Mouse (Mus musculus) ES-Bruce4 (cell line): ENCODE results near the gene Irf8. TPM values are rescaled to one million over a fixed set of nuclear protein-coding genes. Genes with fewer than 3 reads are reported as not detected.
"Not testable (repeated sequence)": the region's sequence is repeated elsewhere in the genome, so short reads cannot be mapped to it uniquely, and the experiment has no call there.

ENCODE experiments used
- H3K27ac ChIP-seq: 2 replicates; pipeline ENCODE4 v1.5.1; 2012; ENCODE audit warnings: low read length, inconsistent platforms; ENCODE audit not compliant: insufficient read depth
- H3K27me3 ChIP-seq: 2 replicates; pipeline ENCODE4 v1.6.1; 2012; ENCODE audit warnings: mild to moderate bottlenecking, low read length, inconsistent platforms; ENCODE audit not compliant: control insufficient read depth, poor library complexity, insufficient read depth, severe bottlenecking
- H3K36me3 ChIP-seq: 2 replicates; pipeline ENCODE4 v1.6.1; 2012; ENCODE audit warnings: inconsistent platforms, mild to moderate bottlenecking, low read length, moderate library complexity; ENCODE audit not compliant: control insufficient read depth, poor library complexity, insufficient read depth, severe bottlenecking
- H3K4me1 ChIP-seq: one replicate; pipeline ENCODE4 v1.8.1; 2011; ENCODE audit warnings: low read length; ENCODE audit not compliant: control insufficient read depth, insufficient read depth
- H3K4me3 ChIP-seq: 2 replicates; pipeline ENCODE4 v1.5.1; 2011; ENCODE audit warnings: low read depth, mild to moderate bottlenecking, low read length
- H3K9ac ChIP-seq: 2 replicates; pipeline ENCODE4 v1.6.1; 2012; ENCODE audit warnings: low read depth, mild to moderate bottlenecking, inconsistent platforms; ENCODE audit not compliant: poor library complexity, severe bottlenecking
- H3K9me3 ChIP-seq: replicated peaks from 2 replicates; pipeline ENCODE4 v1.6.1; 2012; ENCODE audit warnings: mild to moderate bottlenecking, low read length, inconsistent platforms; ENCODE audit not compliant: control insufficient read depth, poor library complexity, insufficient read depth, severe bottlenecking
- CTCF ChIP-seq: IDR thresholded peaks from one replicate; pipeline ENCODE4 v1.8.1; 2011; ENCODE audit warnings: low read depth, low read length
- EP300 ChIP-seq: IDR thresholded peaks from 2 replicates; pipeline ENCODE4 v1.6.1; 2011; ENCODE audit warnings: low read depth, low read length; ENCODE audit not compliant: insufficient read depth
- POLR2A ChIP-seq: IDR thresholded peaks from one replicate; pipeline ENCODE4 v1.8.1; 2011; ENCODE audit warnings: low read length; ENCODE audit not compliant: insufficient read depth
- polyA plus RNA-seq: library from polyadenylated mRNA; stranded (reverse); fragments of >200 nt; gene quantifications from 2 replicates; pipeline ENCODE4 v1.2.4, GENCODE M21; 2011; ENCODE audit warnings: low read depth; ENCODE audit not compliant: missing spikeins, insufficient read depth, insufficient read length

Irf8 gene
- polyA plus RNA-seq, 1 experiment, result 0.91 TPM

DNA sequence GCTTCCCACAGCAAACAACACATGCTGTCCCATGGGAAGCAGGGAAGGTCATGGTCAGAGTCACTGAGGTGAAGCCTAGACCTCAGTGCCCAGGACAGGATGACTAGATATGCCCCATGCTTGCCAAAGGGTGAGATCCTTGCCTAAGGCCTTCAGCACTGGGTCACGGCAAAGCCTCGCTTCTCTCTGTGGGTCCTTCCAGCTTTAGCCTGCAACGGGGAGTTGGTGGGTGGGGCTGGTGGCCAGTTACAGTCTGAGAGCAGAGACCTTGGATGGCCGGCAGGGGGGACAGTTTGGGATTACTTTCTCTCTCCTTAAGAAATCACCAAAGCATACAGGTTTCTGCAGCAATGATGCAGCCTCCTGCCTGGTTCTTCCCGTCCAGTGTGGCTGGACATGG is 51.5 kb downstream of the Irf8 start:
- no peaks in the 10 kb centered on the region for H3K9me3 ChIP-seq
- H3K4me1 ChIP-seq, result no peaks in the 10 kb centered on the region
- H3K4me3 ChIP-seq, result no peak overlapping the region
- no peaks in the 10 kb centered on the region for H3K27me3 ChIP-seq
- no peak overlapping the region for H3K9ac ChIP-seq
- no peak for TF ChIP-seq EP300
- TF ChIP-seq POLR2A, result no peak
- TF ChIP-seq CTCF, result no peak
- no peaks in the 10 kb centered on the region for H3K36me3 ChIP-seq
- H3K27ac ChIP-seq, result no peak overlapping the region

DNA sequence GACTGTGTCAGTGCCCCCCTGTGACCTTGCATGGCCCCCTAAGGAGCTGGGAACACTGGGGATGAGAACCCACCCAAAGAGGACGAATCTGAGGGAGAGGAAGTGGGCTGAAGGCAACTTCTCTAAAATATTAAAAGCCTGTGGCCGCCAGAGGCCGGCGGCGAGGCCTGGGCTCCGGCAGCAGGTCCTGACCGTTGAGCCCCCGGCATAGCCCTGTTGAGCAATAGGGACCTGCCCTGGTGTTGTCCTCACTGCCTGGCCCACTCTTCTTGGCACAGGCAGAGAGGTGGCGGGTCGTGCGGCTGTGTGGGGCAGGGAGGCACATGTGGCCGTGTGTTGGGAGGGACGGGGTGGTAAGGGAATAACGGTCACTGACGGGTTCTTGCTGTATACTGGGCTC is 56.6 kb downstream of the Irf8 start:
- TF ChIP-seq POLR2A (no peak), EP300 (no peak), CTCF (no peak)
- no peak overlapping the region for H3K4me3 ChIP-seq
- H3K9ac ChIP-seq, result no peak overlapping the region

GRCm38 (mm10) chr8:120795944-120796635 is 59.9 kb downstream of the Irf8 start:
- Histone ChIP-seq H3K9ac (no peak overlapping the region), H3K9me3 (no peaks in the 10 kb centered on the region), H3K27me3 (no peaks in the 10 kb centered on the region), H3K4me3 (no peak overlapping the region), H3K27ac (no peak overlapping the region), H3K4me1 (no peaks in the 10 kb centered on the region), H3K36me3 (no peaks in the 10 kb centered on the region)
- TF ChIP-seq CTCF (peak; percentile 97), POLR2A (no peak), EP300 (no peak)

More for the DNA sequence above, 56.6 kb downstream of the Irf8 start:
- Histone ChIP-seq H3K27me3 (no peaks in the 10 kb centered on the region), H3K4me1 (no peaks in the 10 kb centered on the region), H3K9me3 (no peaks in the 10 kb centered on the region), H3K27ac (no peak overlapping the region), H3K36me3 (no peaks in the 10 kb centered on the region)

- H3K36me3 ChIP-seq, result no peaks in the 10 kb centered on the region
- no peak overlapping the region for H3K9ac ChIP-seq
- peaks cover 6% of the 10 kb centered on the region for H3K4me1 ChIP-seq
- no peak overlapping the region for H3K27ac ChIP-seq
- no peaks in the 10 kb centered on the region for H3K27me3 ChIP-seq
- no peak overlapping the region for H3K4me3 ChIP-seq
- TF ChIP-seq EP300 (no peak), POLR2A (no peak), CTCF (no peak)
- no peaks in the 10 kb centered on the region for H3K9me3 ChIP-seq
Observed at GRCm38 (mm10) chr8:120797019-120797727, 61.0 kb downstream of the Irf8 start.

DNA sequence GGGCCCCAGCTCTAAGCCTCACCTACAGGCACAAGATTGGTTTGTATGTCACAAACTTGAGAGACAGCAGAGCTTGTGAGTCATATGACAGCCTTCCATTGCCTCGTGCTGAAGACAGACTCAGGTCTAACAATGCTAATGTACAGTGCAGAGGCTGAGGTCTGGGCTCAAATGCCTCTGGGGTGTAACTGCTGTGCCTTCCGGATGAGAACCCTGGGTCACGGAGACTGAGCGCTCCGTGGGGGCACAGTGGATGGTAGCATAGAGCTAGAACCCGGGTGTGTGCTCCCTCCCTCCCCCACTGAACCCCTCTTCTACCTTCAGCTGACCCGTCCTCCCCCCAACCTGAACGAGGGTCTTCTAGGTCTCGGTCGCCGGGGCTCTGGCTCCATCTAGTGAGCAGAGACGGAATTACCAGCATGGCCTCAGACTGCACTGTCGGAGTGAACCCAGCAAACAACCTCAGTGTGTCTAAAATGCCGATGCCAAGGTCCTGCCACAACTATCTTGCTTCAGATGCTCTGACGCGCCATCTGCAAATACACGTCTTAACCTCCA is 64.2 kb downstream of the Irf8 start:
- TF ChIP-seq EP300 (no peak), CTCF (peak; percentile 91)
- Histone ChIP-seq H3K4me3 (no peak overlapping the region), H3K4me1 (peaks cover 13% of the 10 kb centered on the region), H3K27ac (no peak overlapping the region), H3K36me3 (no peaks in the 10 kb centered on the region), H3K9me3 (no peaks in the 10 kb centered on the region), H3K27me3 (no peaks in the 10 kb centered on the region), H3K9ac (no peak overlapping the region)

DNA sequence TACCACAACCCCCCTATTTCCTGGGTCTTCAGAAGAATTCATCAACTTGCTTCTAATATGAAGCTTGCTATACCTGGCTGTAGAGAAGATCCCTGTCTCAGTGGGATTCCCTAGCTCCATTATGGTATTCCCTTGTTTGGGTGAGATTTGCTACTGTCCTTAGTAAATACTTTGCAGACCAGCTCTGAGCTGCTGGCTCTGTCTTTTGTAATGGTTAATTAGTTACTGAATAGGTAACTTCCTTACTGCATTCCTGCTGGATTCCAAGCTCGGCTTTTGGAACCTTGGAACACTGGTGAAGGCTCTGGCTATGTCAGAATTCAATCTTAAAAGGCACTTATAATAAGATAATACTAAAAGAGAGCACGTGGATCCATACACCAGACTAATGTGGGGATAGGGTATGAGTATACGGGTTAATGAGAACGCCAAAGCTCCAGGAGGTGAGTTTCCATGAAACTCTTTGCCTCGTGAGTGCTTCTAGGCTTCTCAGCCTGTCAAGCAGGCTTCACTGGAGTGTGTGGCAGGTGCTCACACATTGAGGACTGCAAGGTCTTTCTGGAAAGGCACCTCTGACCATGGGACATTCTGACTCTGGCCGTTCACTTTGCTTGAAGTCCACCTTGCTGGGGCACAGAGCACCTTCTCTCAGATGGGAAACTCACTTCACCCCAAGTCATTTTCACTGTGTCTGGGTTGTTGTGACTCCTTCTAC is 67.7 kb downstream of the Irf8 start:
- H3K4me1 ChIP-seq, result peaks cover 20% of the 10 kb centered on the region
- H3K36me3 ChIP-seq, H3K27ac ChIP-seq, H3K27me3 ChIP-seq, H3K9ac ChIP-seq, H3K9me3 ChIP-seq, H3K4me3 ChIP-seq: not testable (repeated sequence)
